Mouse (Mus musculus) kidney, adult 2 months (tissue): ENCODE measurements around the gene Tprkb.

Experiments used
- CTCF ChIP-seq: fragments of 200-500 bp; conservative IDR thresholded peaks from 2 replicates; pipeline ENCODE4 v1.5.1; 2011; ENCODE audit warnings: low read depth, mild to moderate bottlenecking, control low read depth, low read length, moderate library complexity, mixed read lengths; ENCODE audit not compliant: insufficient read depth, insufficient read length
- POLR2A ChIP-seq: fragments of 200-500 bp; IDR thresholded peaks from one replicate; pipeline ENCODE4 v1.6.1; 2011; ENCODE audit warnings: low read depth, low read length, control low read depth

- no peak for TF ChIP-seq POLR2A
- TF ChIP-seq CTCF, result no peak
Measured at GRCm38 (mm10) chr6:85888961-85889360, 22.7 kb upstream of the Tprkb start.
